Mouse (Mus musculus): ENCODE measurements around the gene Osbpl8. TPM values are rescaled to one million over a fixed set of nuclear protein-coding genes. Genes with fewer than 3 reads are reported as not detected.

Osbpl8 gene
- total and polyA plus RNA-seq, 2 experiments from 2014 or later = 15.0 to 45.6 TPM

DNA sequence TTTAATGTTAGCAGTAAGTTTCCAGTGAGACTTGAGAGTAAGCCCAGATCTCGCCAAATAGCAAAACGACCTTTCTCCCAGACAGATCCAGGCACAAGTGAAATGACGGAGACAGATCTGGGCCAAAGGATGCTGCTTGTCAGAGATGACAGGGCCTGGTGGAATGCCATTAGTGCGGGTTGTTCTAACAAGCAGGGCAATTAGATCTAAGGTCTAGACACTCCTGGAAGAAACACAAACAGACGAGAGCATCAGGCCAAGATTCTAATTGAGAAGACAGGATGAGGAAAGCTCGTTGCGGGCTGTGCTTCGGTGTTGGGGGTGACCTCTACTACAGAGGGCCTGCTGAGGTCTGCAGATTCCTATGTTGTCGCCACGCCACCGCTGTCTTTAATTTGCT, 174.7 kb downstream of the Osbpl8 start:
- Histone ChIP-seq H3K36me3 (ENCODE audit: insufficient read depth, low read length) (no peaks in the 10 kb centered on the region), H3K4me3 (ENCODE audit: low read depth, low read length) (no peak overlapping the region), H3K9me3 (ENCODE audit: low read length) (no peaks in the 10 kb centered on the region), H3K4me2 (ENCODE audit: low read depth, low read length, poor library complexity, severe bottlenecking) (no peak overlapping the region), H3K27ac (ENCODE audit: low read depth, low read length) (no peak overlapping the region), H3K4me1 (ENCODE audit: insufficient read depth, low read length) (peaks cover 5% of the 10 kb centered on the region; the same call in 1 of the 2 replicates), H3K27me3 (ENCODE audit: insufficient read depth, low read length) (no peaks in the 10 kb centered on the region), H3K9ac (replicated peaks; ENCODE audit: low read length, poor library complexity, severe bottlenecking) (no peak overlapping the region)
- ATAC-seq (ENCODE audit: low FRiP score) (no peak), DNase-seq (ENCODE audit: low spot score) (no peak)
- WGBS = 77% methylated on average over 11 of the region's 11 CpGs
- TF ChIP-seq CTCF (IDR thresholded peaks at IDR 0.05) = no peak

DNA sequence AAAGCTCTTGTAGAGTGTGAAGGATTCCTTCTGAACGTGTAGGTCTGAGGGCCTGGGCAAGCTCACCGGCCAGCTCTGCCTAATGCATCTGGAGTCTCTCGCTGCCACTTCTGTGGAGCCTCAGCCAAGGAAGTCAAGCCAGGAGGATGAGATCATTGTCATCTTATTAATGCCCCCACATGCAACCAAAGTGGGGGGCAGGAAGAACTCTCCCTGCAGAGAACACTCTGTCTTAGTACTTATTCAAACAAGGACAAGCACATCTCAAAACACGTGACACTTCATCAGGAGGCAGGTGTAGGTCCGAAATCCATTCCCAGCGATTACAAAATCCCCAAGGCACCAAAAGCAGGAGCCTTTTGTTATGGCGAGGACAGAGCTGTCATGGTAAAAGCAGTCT, 177.2 kb downstream of the Osbpl8 start:
- Histone ChIP-seq H3K9ac (replicated peaks; ENCODE audit: low read length, poor library complexity, severe bottlenecking) (no peak overlapping the region), H3K36me3 (ENCODE audit: insufficient read depth, low read length) (no peaks in the 10 kb centered on the region), H3K4me1 (ENCODE audit: insufficient read depth, low read length) (no peaks in the 10 kb centered on the region), H3K27me3 (ENCODE audit: insufficient read depth, low read length) (no peaks in the 10 kb centered on the region), H3K27ac (ENCODE audit: low read depth, low read length) (no peak overlapping the region), H3K4me2 (ENCODE audit: low read depth, low read length, poor library complexity, severe bottlenecking) (no peak overlapping the region), H3K9me3 (ENCODE audit: low read length) (no peaks in the 10 kb centered on the region), H3K4me3 (ENCODE audit: low read depth, low read length) (no peak overlapping the region)
- DNase-seq (ENCODE audit: low spot score) = no peak
- WGBS = 83% methylated on average over 7 of the region's 7 CpGs
- no peak for TF ChIP-seq CTCF (IDR thresholded peaks at IDR 0.05)
- no peak for ATAC-seq (ENCODE audit: low FRiP score)

DNA sequence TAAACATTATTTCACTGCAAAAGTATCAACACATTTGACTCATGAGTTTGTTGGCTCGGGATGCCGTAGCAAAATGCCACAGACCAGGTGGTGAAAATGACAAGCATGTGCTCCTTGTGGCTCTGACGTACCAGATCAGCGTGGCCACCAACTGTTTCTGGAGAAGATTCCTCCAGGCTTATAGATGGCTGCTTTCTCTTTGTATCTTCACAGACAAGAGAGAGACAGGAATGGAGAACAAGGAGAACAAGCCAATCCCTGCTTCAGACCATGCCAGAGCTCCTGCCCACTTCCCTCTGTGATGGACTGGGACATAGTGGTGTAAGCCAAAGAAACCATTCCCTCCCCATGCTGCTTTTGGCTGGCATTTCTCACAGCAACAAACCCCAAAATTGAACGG, 179.0 kb downstream of the Osbpl8 start:
- no peak overlapping the region for H3K27ac ChIP-seq (ENCODE audit: low read depth, low read length)
- 84% methylated on average over 5 of the region's 5 CpGs for WGBS
- no peak overlapping the region for H3K9ac ChIP-seq (replicated peaks; ENCODE audit: low read length, poor library complexity, severe bottlenecking)
- no peak for DNase-seq (ENCODE audit: low spot score)
- no peak for TF ChIP-seq CTCF (IDR thresholded peaks at IDR 0.05)
- no peaks in the 10 kb centered on the region for H3K9me3 ChIP-seq (ENCODE audit: low read length)
- no peak for ATAC-seq (ENCODE audit: low FRiP score)
- no peak overlapping the region for H3K4me2 ChIP-seq (ENCODE audit: low read depth, low read length, poor library complexity, severe bottlenecking)
- H3K27me3 ChIP-seq (ENCODE audit: insufficient read depth, low read length) = no peaks in the 10 kb centered on the region
- H3K4me1 ChIP-seq (ENCODE audit: insufficient read depth, low read length) = no peaks in the 10 kb centered on the region
- no peaks in the 10 kb centered on the region for H3K36me3 ChIP-seq (ENCODE audit: insufficient read depth, low read length)
- H3K4me3 ChIP-seq (ENCODE audit: low read depth, low read length) = no peak overlapping the region

Other genes with a start within 250 kb of the Osbpl8 start
- 43.1 and 62.1 TPM in 2 replicates for gene Csrp2, start 245.0 kb upstream of the Osbpl8 start, total RNA-seq (2014; rRNA removed)
- gene Csrp2, start 245.0 kb upstream of the Osbpl8 start, polyA plus RNA-seq (2015; fragmentation: Nextera tagmentation; extraction: Ambion mirVana) = 77.0 and 80.1 TPM in 2 replicates
- 60.9 and 63.0 TPM in 2 replicates for gene Zdhhc17, start 154.6 kb upstream of the Osbpl8 start, total RNA-seq (2014; rRNA removed)
- 44.4 and 44.8 TPM in 2 replicates for gene Zdhhc17, start 154.6 kb upstream of the Osbpl8 start, polyA plus RNA-seq (2015; fragmentation: Nextera tagmentation; extraction: Ambion mirVana)
- gene Bbs10, start 133.9 kb downstream of the Osbpl8 start, total RNA-seq (2014; rRNA removed) = 3.8 and 6.0 TPM in 2 replicates
- gene Bbs10, start 133.9 kb downstream of the Osbpl8 start, polyA plus RNA-seq (2015; fragmentation: Nextera tagmentation; extraction: Ambion mirVana) = 1.5 and 2.7 TPM in 2 replicates

Measured in midbrain, postnatal 0 days (tissue).